Mouse (Mus musculus) small intestine, adult 2 months (tissue): ENCODE measurements around the gene Bmpr1b.

ENCODE experiments used
- CTCF ChIP-seq: fragments of 200-500 bp; IDR thresholded peaks from 2 replicates; pipeline ENCODE4 v1.5.1; 2012; ENCODE audit warnings: low read depth, mild to moderate bottlenecking, control low read depth, inconsistent platforms, low read length, moderate library complexity, mixed read lengths; ENCODE audit not compliant: insufficient replicate concordance, insufficient read length; ENCODE audit errors: extremely low read depth
- POLR2A ChIP-seq: fragments of 200-500 bp; IDR thresholded peaks from 2 replicates; pipeline ENCODE4 v1.6.1; 2012; ENCODE audit warnings: low read depth, mild to moderate bottlenecking, control low read depth, inconsistent platforms, low read length, moderate library complexity

DNA sequence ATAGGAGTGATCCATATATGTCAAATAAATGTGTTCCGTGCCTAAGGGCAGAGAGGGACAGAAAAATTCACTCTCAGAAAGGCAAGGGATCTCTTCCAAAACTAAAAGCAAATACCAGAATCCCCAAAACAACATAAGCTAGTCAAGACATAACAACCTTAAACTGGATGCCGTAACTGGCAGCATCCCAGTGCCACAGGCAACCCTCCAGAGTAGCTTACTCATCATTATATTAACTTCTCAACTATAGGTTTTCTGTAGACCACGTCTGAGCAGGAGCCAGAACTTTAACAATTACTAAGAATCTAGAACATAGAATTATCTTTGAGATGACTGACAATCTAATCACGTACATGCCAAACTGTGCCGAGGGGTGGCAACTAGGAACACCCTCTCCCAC, 128.9 kb downstream of the Bmpr1b start:
- TF ChIP-seq POLR2A (no peak), CTCF (no peak)
